Mouse (Mus musculus) ES-Bruce4 (cell line): ENCODE results near the gene 1700024P04Rik. TPM values are rescaled to one million over a fixed set of nuclear protein-coding genes. Genes with fewer than 3 reads are reported as not detected.

ENCODE experiments used
- H3K27ac ChIP-seq: 2 replicates; pipeline ENCODE4 v1.5.1; 2012; ENCODE audit warnings: low read length, inconsistent platforms; ENCODE audit not compliant: insufficient read depth
- H3K27me3 ChIP-seq: 2 replicates; pipeline ENCODE4 v1.6.1; 2012; ENCODE audit warnings: mild to moderate bottlenecking, low read length, inconsistent platforms; ENCODE audit not compliant: control insufficient read depth, poor library complexity, insufficient read depth, severe bottlenecking
- H3K36me3 ChIP-seq: 2 replicates; pipeline ENCODE4 v1.6.1; 2012; ENCODE audit warnings: inconsistent platforms, mild to moderate bottlenecking, low read length, moderate library complexity; ENCODE audit not compliant: control insufficient read depth, poor library complexity, insufficient read depth, severe bottlenecking
- H3K4me1 ChIP-seq: one replicate; pipeline ENCODE4 v1.8.1; 2011; ENCODE audit warnings: low read length; ENCODE audit not compliant: control insufficient read depth, insufficient read depth
- H3K4me3 ChIP-seq: 2 replicates; pipeline ENCODE4 v1.5.1; 2011; ENCODE audit warnings: low read depth, mild to moderate bottlenecking, low read length
- H3K9ac ChIP-seq: 2 replicates; pipeline ENCODE4 v1.6.1; 2012; ENCODE audit warnings: low read depth, mild to moderate bottlenecking, inconsistent platforms; ENCODE audit not compliant: poor library complexity, severe bottlenecking
- H3K9me3 ChIP-seq: replicated peaks from 2 replicates; pipeline ENCODE4 v1.6.1; 2012; ENCODE audit warnings: mild to moderate bottlenecking, low read length, inconsistent platforms; ENCODE audit not compliant: control insufficient read depth, poor library complexity, insufficient read depth, severe bottlenecking
- CTCF ChIP-seq: IDR thresholded peaks from one replicate; pipeline ENCODE4 v1.8.1; 2011; ENCODE audit warnings: low read depth, low read length
- EP300 ChIP-seq: IDR thresholded peaks from 2 replicates; pipeline ENCODE4 v1.6.1; 2011; ENCODE audit warnings: low read depth, low read length; ENCODE audit not compliant: insufficient read depth
- POLR2A ChIP-seq: IDR thresholded peaks from one replicate; pipeline ENCODE4 v1.8.1; 2011; ENCODE audit warnings: low read length; ENCODE audit not compliant: insufficient read depth
- polyA plus RNA-seq: library from polyadenylated mRNA; stranded (reverse); fragments of >200 nt; gene quantifications from 2 replicates; pipeline ENCODE4 v1.2.4, GENCODE M21; 2011; ENCODE audit warnings: low read depth; ENCODE audit not compliant: missing spikeins, insufficient read depth, insufficient read length

The 1700024P04Rik gene
- polyA plus RNA-seq, 1 experiment = not detected

DNA sequence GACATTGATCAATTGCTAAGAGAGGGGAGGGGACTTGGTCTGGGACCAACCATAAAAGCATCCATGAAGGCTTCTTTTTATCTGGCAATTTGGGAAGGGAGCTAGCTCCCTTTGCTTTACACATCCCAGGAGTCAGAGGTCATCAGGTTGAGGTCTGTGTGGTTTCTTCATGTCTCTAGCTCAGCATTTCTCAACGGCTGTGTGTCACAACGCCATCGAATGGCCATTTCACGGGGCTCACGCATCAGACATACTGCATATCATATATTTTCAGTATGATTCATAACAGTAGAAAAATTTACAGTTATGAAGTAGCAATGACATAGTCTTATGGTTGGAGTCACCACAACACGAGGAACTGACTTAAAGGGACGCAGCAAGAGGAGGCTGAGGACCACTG is 37.9 kb downstream of the 1700024P04Rik start:
- H3K9ac ChIP-seq = no peak overlapping the region
- H3K27me3 ChIP-seq = no peaks in the 10 kb centered on the region
- H3K36me3 ChIP-seq = no peaks in the 10 kb centered on the region
- H3K4me1 ChIP-seq = no peaks in the 10 kb centered on the region
- no peak overlapping the region for H3K27ac ChIP-seq
- no peaks in the 10 kb centered on the region for H3K9me3 ChIP-seq
- TF ChIP-seq EP300 (no peak), CTCF (no peak)
- no peak overlapping the region for H3K4me3 ChIP-seq

DNA sequence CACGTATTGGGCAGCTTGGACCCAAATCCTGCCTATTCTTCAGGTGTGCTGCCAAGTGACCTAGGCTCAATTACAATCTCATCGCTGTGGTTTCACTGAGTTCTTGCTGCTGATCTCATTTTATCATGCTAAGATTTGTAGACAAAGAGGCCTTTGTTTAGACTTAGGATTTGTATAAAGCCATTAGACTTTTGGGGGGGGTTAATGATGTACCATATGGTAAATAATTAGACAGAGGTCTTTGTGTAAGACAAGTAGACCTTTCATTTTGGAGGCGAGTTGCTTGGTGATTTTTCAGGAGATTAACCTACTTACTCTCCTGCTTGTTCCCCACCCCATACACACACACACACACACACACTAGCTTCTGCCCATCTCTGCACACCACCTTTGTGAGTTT is 38.5 kb downstream of the 1700024P04Rik start:
- Histone ChIP-seq H3K9me3 (no peaks in the 10 kb centered on the region), H3K4me1 (no peaks in the 10 kb centered on the region), H3K27me3 (no peaks in the 10 kb centered on the region), H3K36me3 (no peaks in the 10 kb centered on the region), H3K27ac (no peak overlapping the region), H3K9ac (no peak overlapping the region), H3K4me3 (no peak overlapping the region)
- TF ChIP-seq POLR2A (no peak), EP300 (no peak), CTCF (no peak)

DNA sequence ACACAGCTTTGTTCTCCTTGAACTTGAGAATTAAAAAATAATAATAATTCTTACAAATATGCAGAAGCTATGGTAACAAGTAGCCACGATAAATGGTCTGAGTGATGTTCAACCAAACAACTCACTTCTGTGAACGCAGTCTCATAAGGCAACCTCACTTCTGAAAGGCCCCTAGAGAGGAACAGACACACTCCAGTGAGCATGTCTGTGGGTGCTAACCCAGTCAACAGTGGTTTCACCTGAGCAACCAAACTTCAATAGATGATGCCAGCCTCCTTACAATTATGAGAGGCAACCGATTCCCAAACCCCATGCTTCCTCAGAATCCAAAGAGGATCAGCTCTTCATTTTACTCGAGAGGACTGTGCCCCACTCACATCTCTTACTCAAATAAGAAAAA is 39.0 kb downstream of the 1700024P04Rik start:
- Histone ChIP-seq H3K36me3 (no peaks in the 10 kb centered on the region), H3K9me3 (no peaks in the 10 kb centered on the region), H3K27me3 (no peaks in the 10 kb centered on the region), H3K4me3 (no peak overlapping the region), H3K27ac (no peak overlapping the region), H3K9ac (no peak overlapping the region), H3K4me1 (no peaks in the 10 kb centered on the region)
- no peak for TF ChIP-seq POLR2A
- no peak for TF ChIP-seq CTCF
- no peak for TF ChIP-seq EP300

DNA sequence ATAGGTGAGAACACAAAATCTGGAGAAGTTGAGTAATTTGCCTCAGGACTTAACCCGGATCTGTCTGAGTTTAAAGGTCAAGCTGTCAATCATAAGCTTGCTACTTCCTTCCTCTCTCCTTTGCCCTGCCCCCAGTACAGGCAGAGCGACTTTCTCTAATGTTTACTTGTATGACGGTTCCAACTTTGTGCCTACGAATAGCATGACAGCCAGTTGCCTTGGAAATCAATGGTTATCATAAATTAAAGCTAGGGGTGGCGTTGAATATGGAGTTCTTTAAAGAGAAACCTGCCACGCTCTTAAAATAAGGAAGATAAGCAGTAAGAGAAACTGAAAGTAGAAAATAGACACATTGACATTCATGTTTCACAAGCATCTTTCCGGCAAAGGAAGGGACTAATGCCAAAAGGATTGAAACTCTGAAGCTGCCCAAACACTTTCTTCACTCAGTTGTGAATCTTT is 39.7 kb downstream of the 1700024P04Rik start:
- Histone ChIP-seq H3K27ac (no peak overlapping the region), H3K4me3 (no peak overlapping the region)
- TF ChIP-seq EP300 (no peak), CTCF (no peak), POLR2A (no peak)

DNA sequence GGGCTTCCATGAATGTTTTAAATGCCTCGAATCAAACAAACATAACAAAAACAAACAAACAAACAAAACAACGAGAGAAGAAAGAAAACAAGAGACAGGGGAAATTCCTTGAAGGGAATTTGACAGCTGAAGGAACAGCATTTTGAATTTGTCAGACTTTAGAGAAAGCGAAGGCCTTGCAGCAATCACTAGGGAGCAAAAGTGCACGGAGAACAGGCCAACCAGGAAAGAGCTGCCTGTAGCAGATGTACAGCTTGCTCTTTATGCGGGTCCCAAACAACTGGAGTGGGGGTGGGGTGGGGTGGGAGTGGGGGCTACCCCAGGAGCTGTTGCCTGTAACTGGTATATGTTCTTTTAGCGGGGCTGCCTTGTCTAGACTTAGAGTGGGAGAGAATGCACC is 42.0 kb downstream of the 1700024P04Rik start:
- H3K4me3 ChIP-seq = no peak overlapping the region
- TF ChIP-seq EP300 (no peak), POLR2A (no peak), CTCF (no peak)
- no peak overlapping the region for H3K27ac ChIP-seq
- no peaks in the 10 kb centered on the region for H3K36me3 ChIP-seq
- H3K9ac ChIP-seq = no peak overlapping the region
- no peaks in the 10 kb centered on the region for H3K4me1 ChIP-seq
- no peaks in the 10 kb centered on the region for H3K9me3 ChIP-seq
- H3K27me3 ChIP-seq = no peaks in the 10 kb centered on the region

More for the DNA sequence above, 39.7 kb downstream of the 1700024P04Rik start:
- no peaks in the 10 kb centered on the region for H3K9me3 ChIP-seq
- no peaks in the 10 kb centered on the region for H3K27me3 ChIP-seq
- H3K36me3 ChIP-seq = no peaks in the 10 kb centered on the region
- H3K9ac ChIP-seq = no peak overlapping the region
- H3K4me1 ChIP-seq = no peaks in the 10 kb centered on the region

DNA sequence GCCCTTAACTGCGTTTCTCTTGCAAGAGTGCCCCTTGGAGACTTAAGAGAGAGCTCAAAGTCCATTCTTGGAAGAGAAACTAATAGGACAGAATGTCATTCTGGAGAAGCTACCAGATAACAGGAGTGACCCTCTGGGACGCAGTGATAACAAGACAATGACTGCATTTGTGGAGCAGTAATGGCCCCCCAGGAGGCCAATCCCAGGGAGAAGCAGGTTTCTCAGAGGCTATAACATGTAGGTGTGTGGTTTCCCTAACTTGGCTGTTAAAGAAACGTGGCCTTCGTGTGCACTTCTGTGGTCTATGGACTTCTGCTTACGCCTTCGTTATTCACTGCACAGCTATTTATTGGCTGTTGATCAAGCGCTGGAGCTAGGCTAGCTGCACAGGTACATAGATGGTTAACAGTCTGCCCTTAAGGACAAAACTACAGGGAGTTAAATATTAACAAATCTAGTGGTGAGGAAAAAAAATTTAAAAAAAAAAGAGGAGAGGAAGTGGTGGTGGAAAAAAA is 42.5 kb downstream of the 1700024P04Rik start:
- H3K27ac ChIP-seq = no peak overlapping the region
- H3K4me3 ChIP-seq = no peak overlapping the region
- H3K9ac ChIP-seq = no peak overlapping the region
- no peaks in the 10 kb centered on the region for H3K27me3 ChIP-seq
- H3K36me3 ChIP-seq = no peaks in the 10 kb centered on the region
- TF ChIP-seq EP300 (no peak), POLR2A (no peak), CTCF (no peak)
- H3K9me3 ChIP-seq = no peaks in the 10 kb centered on the region
- H3K4me1 ChIP-seq = no peaks in the 10 kb centered on the region
